Mouse (Mus musculus) limb, embryonic 14.5 days (tissue): ENCODE results near the gene Unk. TPM values are rescaled to one million over a fixed set of nuclear protein-coding genes. Genes with fewer than 3 reads are reported as not detected.

Source experiments
- ATAC-seq: fragments of 200-750 bp; cut with Nextera tagmentation; 2 replicates; pipeline ENCODE4 v1.8.0; 2017; ENCODE audit warnings: low read depth, moderate number of reproducible peaks, moderate TSS enrichment; ENCODE audit not compliant: low FRiP score
- DNase-seq: peaks from one replicate; pipeline ENCODE4 v3.0.0-alpha.2; 2015; ENCODE audit warnings: low spot score
- H3K27ac ChIP-seq: fragments of 300-500 bp; sonication (generic); replicated peaks from 2 replicates; pipeline ENCODE4 v1.5.1; 2014; ENCODE audit warnings: low read depth, mild to moderate bottlenecking, low read length, moderate library complexity, mixed read lengths
- H3K27me3 ChIP-seq: fragments of 300-500 bp; sonication (generic); 2 replicates; pipeline ENCODE4 v1.6.1; 2014; ENCODE audit warnings: low read length, mixed read lengths; ENCODE audit not compliant: control insufficient read depth, insufficient read depth
- H3K36me3 ChIP-seq: fragments of 300-500 bp; sonication (generic); 2 replicates; pipeline ENCODE4 v1.6.1; 2014; ENCODE audit warnings: mild to moderate bottlenecking, low read length, moderate library complexity, mixed read lengths; ENCODE audit not compliant: control insufficient read depth, insufficient read depth
- H3K4me1 ChIP-seq: fragments of 300-500 bp; sonication (generic); 2 replicates; pipeline ENCODE4 v1.6.1; 2014; ENCODE audit warnings: antibody characterized with exemption, low read length, mixed read lengths; ENCODE audit not compliant: control insufficient read depth, insufficient read depth
- H3K4me2 ChIP-seq: fragments of 300-500 bp; sonication (generic); replicated peaks from 2 replicates; pipeline ENCODE4 v1.6.1; 2014; ENCODE audit warnings: low read depth, mild to moderate bottlenecking, low read length, moderate library complexity; ENCODE audit not compliant: severe bottlenecking
- H3K4me3 ChIP-seq: fragments of 300-500 bp; sonication (generic); replicated peaks from 2 replicates; pipeline ENCODE4 v1.5.1; 2014; ENCODE audit warnings: low read length
- H3K9ac ChIP-seq: fragments of 300-500 bp; sonication (generic); 2 replicates; pipeline ENCODE4 v1.6.1; 2014; ENCODE audit warnings: mild to moderate bottlenecking, low read depth, low read length, moderate library complexity; ENCODE audit not compliant: severe bottlenecking
- H3K9me3 ChIP-seq: fragments of 300-500 bp; sonication (generic); 2 replicates; pipeline ENCODE4 v1.6.1; 2016; ENCODE audit warnings: low read length; ENCODE audit not compliant: control insufficient read depth
- POLR2A ChIP-seq: fragments of 200-500 bp; IDR thresholded peaks from 2 replicates; pipeline ENCODE4 v1.8.0; 2012; ENCODE audit warnings: inconsistent platforms, mild to moderate bottlenecking, moderate library complexity, borderline replicate concordance; ENCODE audit not compliant: insufficient read depth, insufficient read length; ENCODE audit errors: extremely low read depth
- WGBS: fragments of 180-500 bp; shearing (Covaris S2); extraction: QIAGEN DNeasy Blood & Tissue Kit; methylation state at CpG from one replicate; pipeline ENCODE4 v1.1.7; 2014; 5-methylcytosine and 5-hydroxymethylcytosine counted together
- polyA plus RNA-seq, 2 experiments: library from polyadenylated mRNA; depleted of rRNA in 1 of 2; stranded (reverse) in 1 of 2; unstranded in 1 of 2; fragments of >200 nt; fragmentation: Nextera tagmentation in 1 of 2; extraction: Ambion mirVana in 1 of 2; gene quantifications; 2 replicates each; pipeline versions ENCODE4 v1.2.1 to v1.2.3; 2012 to 2014

Gene Unk
- polyA plus RNA-seq, 2 experiments, result 33.1 to 80.3 TPM

DNA sequence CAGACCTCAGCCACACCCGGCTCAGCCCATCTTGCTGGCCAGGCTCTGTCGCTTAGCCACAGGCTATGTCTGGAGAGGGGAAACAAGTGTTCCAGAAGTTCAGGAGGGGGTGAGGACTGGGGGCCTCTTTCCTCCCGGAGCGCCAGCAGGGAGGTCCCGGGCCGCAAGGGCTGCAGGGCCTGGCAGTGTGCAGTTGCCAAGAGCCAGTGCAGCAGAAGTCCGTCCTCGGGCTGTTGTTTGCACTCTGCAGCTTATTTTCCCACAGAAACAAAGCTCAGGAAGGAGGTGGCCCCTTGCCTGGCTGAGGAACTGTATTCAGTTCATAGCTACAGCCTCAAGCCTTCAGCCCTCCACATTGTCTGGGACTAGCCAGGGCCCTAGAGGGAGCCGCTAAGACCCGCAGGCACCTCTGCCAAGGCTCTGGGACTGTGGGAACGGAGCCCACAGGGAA is 71.8 kb downstream of the Unk start:
- no peak overlapping the region for H3K4me3 ChIP-seq
- DNase-seq, result peak; percentile 29
- peak; percentile 35; the same call in 1 of the 2 replicates for ATAC-seq

GRCm38 (mm10) chr11:116102472-116102871 is 72.3 kb downstream of the Unk start:
- Histone ChIP-seq H3K4me1 (peaks cover 45% of the 10 kb centered on the region), H3K36me3 (no peaks in the 10 kb centered on the region), H3K4me2 (no peak overlapping the region), H3K27ac (peak overlapping the region; percentile 87), H3K9ac (peak overlapping the region; percentile 47; the same call in 1 of the 2 replicates), H3K4me3 (no peak overlapping the region), H3K27me3 (peaks cover 10% of the 10 kb centered on the region), H3K9me3 (no peaks in the 10 kb centered on the region)
- ATAC-seq (no peak), DNase-seq (no peak)
- WGBS, result 56% methylated on average over 3 of the region's 4 CpGs
- TF ChIP-seq POLR2A, result no peak

More for the DNA sequence above, 71.8 kb downstream of the Unk start:
- peaks cover 42% of the 10 kb centered on the region for H3K4me1 ChIP-seq
- peaks cover 5% of the 10 kb centered on the region for H3K27me3 ChIP-seq
- no peaks in the 10 kb centered on the region for H3K9me3 ChIP-seq
- no peak for TF ChIP-seq POLR2A
- 18% methylated on average over 10 of the region's 11 CpGs for WGBS
- peak overlapping the region; percentile 87 for H3K27ac ChIP-seq
- H3K9ac ChIP-seq, result peak overlapping the region; percentile 47
- H3K4me2 ChIP-seq, result no peak overlapping the region
- no peaks in the 10 kb centered on the region for H3K36me3 ChIP-seq

GRCm38 (mm10) chr11:116103572-116103971 is 73.5 kb downstream of the Unk start:
- no peak overlapping the region for H3K4me3 ChIP-seq
- H3K27ac ChIP-seq, result 0 out of 2 replicates have a peak overlapping the region, but pooled peaks have one; percentile 55
- H3K9me3 ChIP-seq, result no peaks in the 10 kb centered on the region
- DNase-seq (no peak), ATAC-seq (no peak)
- no peaks in the 10 kb centered on the region for H3K36me3 ChIP-seq
- peaks cover 54% of the 10 kb centered on the region for H3K4me1 ChIP-seq
- no peak overlapping the region for H3K9ac ChIP-seq
- WGBS, result 77% methylated on average over 11 of the region's 12 CpGs
- no peak overlapping the region for H3K4me2 ChIP-seq
- no peak for TF ChIP-seq POLR2A
- peaks cover 21% of the 10 kb centered on the region for H3K27me3 ChIP-seq

DNA sequence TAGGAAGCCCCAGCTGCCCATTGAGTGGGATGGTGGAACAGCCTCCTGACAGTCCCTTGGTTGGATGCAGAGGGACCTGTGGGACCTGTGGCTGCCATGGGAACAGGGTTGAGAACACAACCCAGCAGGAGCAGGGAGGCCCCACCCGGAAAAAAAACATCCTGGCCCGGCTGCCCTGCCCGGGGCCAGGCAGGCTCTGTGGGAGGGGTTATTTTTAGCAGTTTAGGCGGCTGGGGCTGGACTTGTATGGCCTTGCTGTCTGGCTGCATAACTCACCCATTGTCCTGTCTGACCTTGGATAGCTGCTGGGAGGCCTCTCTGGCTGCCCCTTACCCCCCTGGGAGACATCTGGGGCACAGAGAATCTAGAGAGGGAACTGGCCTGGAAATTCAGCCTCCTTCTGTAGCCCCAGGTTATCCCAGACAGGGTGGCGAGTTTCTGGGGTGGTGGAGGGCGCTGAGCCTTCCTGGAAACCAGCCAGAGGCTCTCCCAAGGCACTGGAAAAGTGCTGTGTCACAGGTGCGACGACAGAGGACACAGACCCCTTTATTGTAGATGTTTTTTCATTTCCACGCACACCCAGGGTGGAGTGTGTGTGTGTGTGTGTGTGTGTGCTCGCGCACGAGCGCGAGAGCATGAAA is 74.0 kb downstream of the Unk start:
- 38% methylated on average over 14 of the region's 14 CpGs for WGBS
- H3K27ac ChIP-seq, result peak overlapping the region; percentile 72
- H3K9ac ChIP-seq, result peak overlapping the region; percentile 25; the same call in 1 of the 2 replicates
- DNase-seq (peak; percentile 66), ATAC-seq (peak; percentile 50)
- H3K27me3 ChIP-seq, result peaks cover 26% of the 10 kb centered on the region
- H3K9me3 ChIP-seq, result no peaks in the 10 kb centered on the region
- 0 out of 2 replicates have a peak overlapping the region, but pooled peaks have one; percentile 8 for H3K4me2 ChIP-seq
- H3K4me3 ChIP-seq, result no peak overlapping the region; the same call in 1 of the 2 replicates
- no peak for TF ChIP-seq POLR2A
- H3K4me1 ChIP-seq, result peaks cover 54% of the 10 kb centered on the region
- H3K36me3 ChIP-seq, result no peaks in the 10 kb centered on the region

- Histone ChIP-seq H3K4me3 (no peak overlapping the region), H3K9me3 (no peaks in the 10 kb centered on the region), H3K36me3 (no peaks in the 10 kb centered on the region), H3K9ac (no peak overlapping the region), H3K27me3 (peaks cover 36% of the 10 kb centered on the region), H3K27ac (no peak overlapping the region; the same call in 1 of the 2 replicates), H3K4me2 (no peak overlapping the region), H3K4me1 (peaks cover 56% of the 10 kb centered on the region)
- no peak for ATAC-seq
- TF ChIP-seq POLR2A, result no peak
- 92% methylated on average over 2 of the region's 2 CpGs for WGBS
- no peak for DNase-seq
Observed at GRCm38 (mm10) chr11:116105065-116105464, 74.9 kb downstream of the Unk start.
